8 mouse cellular contexts compared by ENCODE assay signal in the genomic region with DNA sequence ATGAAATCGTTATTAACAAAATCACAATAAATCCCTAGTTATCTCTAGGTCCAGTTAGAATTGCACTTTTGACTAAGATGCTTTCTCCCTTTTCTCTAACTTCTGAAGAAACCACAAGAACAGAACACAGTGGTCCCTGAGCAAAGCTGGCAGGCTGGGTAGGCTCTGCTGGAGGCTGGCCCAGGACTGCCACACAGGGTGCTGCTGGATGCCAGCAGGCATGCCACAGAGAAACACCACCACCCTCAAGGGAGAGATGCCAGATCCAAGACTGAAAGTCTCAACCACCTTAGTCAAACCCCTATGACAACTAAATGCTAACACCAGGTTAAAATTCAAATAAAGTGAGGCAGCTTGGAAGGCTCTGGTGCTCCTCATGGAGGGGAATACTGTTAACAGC. TPM values are rescaled to one million over a fixed set of nuclear protein-coding genes. Genes with fewer than 3 reads are reported as not detected.
DNase-seq lines count a peak whose midpoint lies in the region; ATAC-seq and TF ChIP-seq lines count a peak whose summit lies in the region.

No protein-coding gene starts in this region.

- intact Hi-C loops in left cerebral cortex, postnatal 14 days (cut with DNase I) = no loop called here

- peaks cover 18% of the 10 kb centered on the region for H3K4me1 ChIP-seq in kidney, adult 2 months (ENCODE audit: control insufficient read depth, insufficient read depth, low read length)
- peaks cover 31% of the 10 kb centered on the region for H3K4me1 ChIP-seq in kidney, embryonic 15.5 days
- H3K4me1 ChIP-seq in forebrain, embryonic 13.5 days = no peaks in the 10 kb centered on the region
- no peaks in the 10 kb centered on the region for H3K4me1 ChIP-seq in midbrain, embryonic 13.5 days (replicated peaks)

- no peak for TF ChIP-seq CTCF in kidney, adult 2 months (conservative IDR thresholded peaks at IDR 0.05; ENCODE audit: insufficient read depth, insufficient read length, low read depth, low read length)

- H3K9me3 ChIP-seq in kidney, embryonic 15.5 days (replicated peaks) = no peaks in the 10 kb centered on the region
- no peaks in the 10 kb centered on the region for H3K9me3 ChIP-seq in forebrain, embryonic 13.5 days (replicated peaks)
- H3K9me3 ChIP-seq in midbrain, embryonic 13.5 days = no peaks in the 10 kb centered on the region

- H3K4me2 ChIP-seq in kidney, embryonic 15.5 days = no peak overlapping the region
- H3K4me2 ChIP-seq in forebrain, embryonic 13.5 days = no peak overlapping the region
- no peak overlapping the region for H3K4me2 ChIP-seq in midbrain, embryonic 13.5 days (replicated peaks)

- H3K9ac ChIP-seq in kidney, embryonic 15.5 days = no peak overlapping the region
- H3K9ac ChIP-seq in forebrain, embryonic 13.5 days = no peak overlapping the region
- H3K9ac ChIP-seq in midbrain, embryonic 13.5 days (replicated peaks) = no peak overlapping the region

- no peak for TF ChIP-seq POLR2A in kidney, adult 2 months (IDR thresholded peaks at IDR 0.05; ENCODE audit: low read depth, low read length)

- no peak for ATAC-seq in kidney, embryonic 15.5 days (replicated peaks; ENCODE audit: low FRiP score)
- ATAC-seq in forebrain, embryonic 13.5 days = no peak
- no peak for ATAC-seq in midbrain, embryonic 13.5 days
- ATAC-seq in inflammation-experienced regulatory T-cells, adult 6 months = no peak

- 83% methylated on average over 1 of the region's 1 CpGs for WGBS in kidney, adult 2 months
- 96% methylated on average over 1 of the region's 1 CpGs for WGBS in kidney, embryonic 15.5 days
- 96% methylated on average over 1 of the region's 1 CpGs for WGBS in forebrain, embryonic 13.5 days
- 95% methylated on average over 1 of the region's 1 CpGs for WGBS in midbrain, embryonic 13.5 days

- DNase-seq in kidney, adult 2 months = peak; percentile 80
- peak; percentile 59 to 76 for DNase-seq in adrenal gland, postnatal 36 days
- DNase-seq in frontal cortex, postnatal 36 days (ENCODE audit: low spot score in 2 of 2) = peak; percentile 54 to 62
- peak; percentile 63 to 64 for DNase-seq in left cerebral cortex, postnatal 14 days (ENCODE audit: low spot score in 2 of 2)

- H3K27me3 ChIP-seq in kidney, adult 2 months (replicated peaks; ENCODE audit: control insufficient read depth, insufficient read depth, low read length) = no peaks in the 10 kb centered on the region
- no peaks in the 10 kb centered on the region for H3K27me3 ChIP-seq in kidney, embryonic 15.5 days
- no peaks in the 10 kb centered on the region for H3K27me3 ChIP-seq in forebrain, embryonic 13.5 days
- H3K27me3 ChIP-seq in midbrain, embryonic 13.5 days = no peaks in the 10 kb centered on the region

- H3K27ac ChIP-seq in kidney, adult 2 months (ENCODE audit: insufficient read depth, low read depth, low read length) = no peak overlapping the region
- H3K27ac ChIP-seq in kidney, embryonic 15.5 days = no peak overlapping the region
- H3K27ac ChIP-seq in forebrain, embryonic 13.5 days = no peak overlapping the region
- H3K27ac ChIP-seq in midbrain, embryonic 13.5 days = no peak overlapping the region

- H3K36me3 ChIP-seq in kidney, adult 2 months (ENCODE audit: control insufficient read depth, insufficient read depth, low read length) = no peaks in the 10 kb centered on the region
- H3K36me3 ChIP-seq in kidney, embryonic 15.5 days = peaks cover 10% of the 10 kb centered on the region
- H3K36me3 ChIP-seq in forebrain, embryonic 13.5 days (ENCODE audit: poor library complexity, severe bottlenecking) = peaks cover 10% of the 10 kb centered on the region
- H3K36me3 ChIP-seq in midbrain, embryonic 13.5 days = peaks cover 12% of the 10 kb centered on the region

- H3K4me3 ChIP-seq in kidney, adult 2 months (ENCODE audit: insufficient read depth, low read depth, low read length) = no peak overlapping the region
- H3K4me3 ChIP-seq in kidney, embryonic 15.5 days (replicated peaks) = no peak overlapping the region
- no peak overlapping the region for H3K4me3 ChIP-seq in forebrain, embryonic 13.5 days
- no peak overlapping the region for H3K4me3 ChIP-seq in midbrain, embryonic 13.5 days (replicated peaks)

RNA-seq across cellular contexts. Expression of gene Auh, which starts 36.7 kb away (rescaled TPM):
- polyA plus RNA-seq in kidney, adult 2 months (2012; rRNA removed) = 72.7 and 88.6 TPM in 2 replicates
- polyA plus RNA-seq in kidney, embryonic 15.5 days (2015; fragmentation: Nextera tagmentation; extraction: Ambion mirVana) = 56.4 and 57.0 TPM in 2 replicates
- 100 to 1,000 TPM; 130 to 159 TPM for total RNA-seq in adrenal gland, postnatal 36 days (2021)
- total RNA-seq in left cerebral cortex, postnatal 14 days (2021) = 10 to 100 TPM; 92.6 to 92.9 TPM
- 48.1 and 51.3 TPM in 2 replicates for polyA plus RNA-seq in forebrain, embryonic 13.5 days (2015; fragmentation: Nextera tagmentation; extraction: Ambion mirVana)
- polyA plus RNA-seq in midbrain, embryonic 13.5 days (2015; fragmentation: Nextera tagmentation; extraction: Ambion mirVana) = 57.1 and 58.4 TPM in 2 replicates
- 10 to 100 TPM; 25.0 to 28.2 (median 26.2) TPM for polyA plus RNA-seq in inflammation-experienced regulatory T-cells, adult 6 months (2017; shearing (Covaris generic))
